Mouse (Mus musculus) cerebellum, adult 8-10 months (tissue): ENCODE measurements around the gene Apba1.

Experiments used
- DNase-seq: peaks from one replicate; pipeline ENCODE4 v3.0.0; 2022

The Apba1 gene

GRCm38 (mm10) chr19:23946026-23946685 lies 187.5 kb downstream of the Apba1 start:
- DNase-seq = no peak

GRCm38 (mm10) chr19:23946751-23947150 lies 188.1 kb downstream of the Apba1 start:
- DNase-seq = no peak

- DNase-seq = no peak
Observed at GRCm38 (mm10) chr19:23947871-23948270, 189.2 kb downstream of the Apba1 start.

GRCm38 (mm10) chr19:23948301-23949000 lies 189.8 kb downstream of the Apba1 start:
- DNase-seq = no peak

GRCm38 (mm10) chr19:23955461-23955860 lies 196.8 kb downstream of the Apba1 start:
- no peak for DNase-seq

GRCm38 (mm10) chr19:23956299-23956975 lies 197.8 kb downstream of the Apba1 start:
- no peak for DNase-seq

DNA sequence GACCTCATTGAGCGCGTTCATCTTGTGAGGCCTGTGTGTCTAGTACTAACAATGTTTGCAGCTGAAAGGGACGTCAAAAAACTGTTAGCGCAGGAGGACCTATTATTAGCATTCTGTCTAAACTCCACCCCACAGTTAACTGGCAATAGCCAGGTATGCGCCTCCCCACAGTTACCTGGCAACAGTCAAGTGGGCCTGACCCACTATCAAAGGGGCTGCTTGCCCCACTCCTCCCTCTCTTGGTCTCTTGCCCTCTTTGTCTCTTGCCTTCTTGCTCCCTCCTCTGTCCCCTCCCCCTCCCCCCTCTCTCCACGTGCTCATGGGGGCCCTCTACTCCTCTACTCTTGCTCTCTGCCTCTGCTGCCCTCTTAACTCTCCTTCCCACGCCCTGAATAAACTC lies 198.9 kb downstream of the Apba1 start:
- no peak for DNase-seq

DNA sequence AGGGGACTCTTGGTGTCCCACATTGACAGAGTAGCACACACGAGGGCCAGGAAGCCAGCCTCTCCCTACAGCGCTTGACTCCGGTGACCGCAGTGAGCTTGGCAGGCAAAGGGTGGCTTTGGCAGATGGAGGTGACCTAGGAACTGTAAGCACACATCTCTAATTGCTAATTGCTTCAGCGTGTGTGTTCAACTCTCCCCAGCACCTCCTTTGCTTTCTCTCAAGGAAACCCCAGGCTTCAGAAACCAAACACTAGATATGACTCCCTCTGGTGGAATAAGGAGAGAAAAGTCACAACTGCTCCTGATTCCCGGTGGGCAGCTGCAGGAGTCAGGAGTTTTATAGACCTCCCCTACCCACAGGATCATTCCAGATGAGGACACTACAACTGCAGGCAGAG lies 200.2 kb downstream of the Apba1 start:
- DNase-seq = peak; percentile 29

GRCm38 (mm10) chr19:23959870-23960269 lies 201.2 kb downstream of the Apba1 start:
- DNase-seq = no peak

DNA sequence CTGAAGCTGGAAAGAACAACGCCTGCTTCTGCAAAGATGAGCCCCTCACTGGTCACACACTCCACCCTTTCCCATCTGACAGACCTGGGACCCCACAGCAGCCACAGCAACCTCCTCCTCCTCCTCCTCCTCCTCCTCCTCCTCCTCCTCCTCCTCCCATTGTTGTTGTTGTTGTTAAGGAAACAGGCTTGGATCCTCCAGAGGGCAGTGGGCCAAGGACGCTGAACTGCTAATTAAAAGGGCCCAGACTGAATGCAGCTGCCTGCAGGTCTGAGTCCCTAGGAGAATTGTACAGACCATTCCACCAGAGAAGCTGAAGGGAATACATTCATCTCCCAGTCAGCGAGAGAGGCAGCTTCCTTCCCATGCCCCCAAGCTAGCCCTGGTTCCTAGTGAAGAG lies 201.6 kb downstream of the Apba1 start:
- DNase-seq = no peak

DNA sequence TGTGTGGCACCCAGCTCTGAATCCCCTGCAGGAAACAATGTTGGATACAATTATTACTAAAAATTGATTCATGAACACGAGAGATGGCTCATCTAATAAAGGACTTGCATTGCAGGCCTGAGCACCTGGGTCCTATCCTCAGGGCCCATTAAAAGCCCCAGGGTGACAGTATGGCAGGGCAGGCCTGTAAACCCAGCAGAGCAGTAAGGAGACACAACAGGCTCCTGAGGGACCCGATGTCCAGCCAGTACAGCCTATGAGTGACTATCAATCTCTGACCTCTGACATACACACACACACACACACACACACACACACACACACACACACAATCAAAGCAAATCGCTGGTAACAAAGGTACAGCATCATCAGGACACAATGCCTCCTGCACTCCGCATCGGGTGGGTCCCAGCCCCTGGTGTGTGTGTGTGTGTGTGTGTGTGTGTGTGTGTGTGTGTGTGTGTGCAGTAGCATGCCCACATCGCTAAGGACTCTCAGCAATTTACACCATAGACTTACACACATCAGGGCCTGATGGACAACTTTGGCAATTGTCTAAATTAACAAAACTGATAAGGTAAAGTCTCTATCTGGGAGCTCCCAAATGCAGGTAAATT lies 202.3 kb downstream of the Apba1 start:
- no peak for DNase-seq

GRCm38 (mm10) chr19:23961516-23961915 lies 202.8 kb downstream of the Apba1 start:
- peak; percentile 80 for DNase-seq

DNA sequence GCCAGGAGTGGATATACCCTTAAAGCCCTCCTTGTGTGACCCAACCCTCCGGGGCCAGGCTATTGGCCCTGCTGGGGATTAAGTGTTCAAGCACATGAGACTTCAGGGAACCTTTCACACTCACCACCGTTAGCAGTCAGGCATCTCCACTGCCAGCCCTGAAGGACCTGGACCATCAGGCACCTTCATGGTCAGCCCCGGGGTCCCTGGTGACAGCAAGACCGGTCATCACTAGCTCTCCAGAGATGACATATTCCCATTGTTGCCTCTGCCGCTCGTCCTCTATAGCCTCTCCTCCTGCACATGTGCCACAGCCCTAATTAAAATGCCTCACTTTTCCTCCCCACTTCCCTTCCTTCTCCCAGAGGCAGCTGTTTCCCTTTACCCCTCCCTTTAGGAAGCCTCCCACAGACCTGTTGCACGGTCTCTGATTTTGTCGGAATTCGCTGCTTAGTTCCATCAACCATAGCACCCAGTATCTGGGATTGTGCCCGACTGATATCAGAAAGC lies 205.8 kb downstream of the Apba1 start:
- DNase-seq = no peak

GRCm38 (mm10) chr19:23966376-23966775 lies 207.7 kb downstream of the Apba1 start:
- no peak for DNase-seq

DNA sequence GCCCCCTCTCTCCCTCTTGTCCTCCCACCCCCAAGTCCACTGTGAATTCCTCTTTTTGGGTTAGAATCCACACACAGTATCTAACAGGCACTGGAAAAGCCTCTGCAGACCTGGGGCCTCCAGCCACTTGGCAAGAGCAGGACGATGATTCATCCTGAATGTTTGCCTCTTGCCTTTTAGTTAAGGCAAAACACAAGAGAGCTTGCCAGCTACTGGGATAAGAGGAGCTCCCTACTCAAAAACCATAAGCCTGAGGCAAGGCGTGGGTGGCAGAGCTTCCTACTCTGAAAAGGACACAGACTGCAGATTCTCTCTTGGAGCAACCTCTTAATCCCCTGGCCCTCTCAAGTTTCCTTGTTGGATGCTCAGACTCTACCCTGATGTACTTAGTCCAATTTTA lies 208.5 kb downstream of the Apba1 start:
- peak; percentile 67 for DNase-seq

DNA sequence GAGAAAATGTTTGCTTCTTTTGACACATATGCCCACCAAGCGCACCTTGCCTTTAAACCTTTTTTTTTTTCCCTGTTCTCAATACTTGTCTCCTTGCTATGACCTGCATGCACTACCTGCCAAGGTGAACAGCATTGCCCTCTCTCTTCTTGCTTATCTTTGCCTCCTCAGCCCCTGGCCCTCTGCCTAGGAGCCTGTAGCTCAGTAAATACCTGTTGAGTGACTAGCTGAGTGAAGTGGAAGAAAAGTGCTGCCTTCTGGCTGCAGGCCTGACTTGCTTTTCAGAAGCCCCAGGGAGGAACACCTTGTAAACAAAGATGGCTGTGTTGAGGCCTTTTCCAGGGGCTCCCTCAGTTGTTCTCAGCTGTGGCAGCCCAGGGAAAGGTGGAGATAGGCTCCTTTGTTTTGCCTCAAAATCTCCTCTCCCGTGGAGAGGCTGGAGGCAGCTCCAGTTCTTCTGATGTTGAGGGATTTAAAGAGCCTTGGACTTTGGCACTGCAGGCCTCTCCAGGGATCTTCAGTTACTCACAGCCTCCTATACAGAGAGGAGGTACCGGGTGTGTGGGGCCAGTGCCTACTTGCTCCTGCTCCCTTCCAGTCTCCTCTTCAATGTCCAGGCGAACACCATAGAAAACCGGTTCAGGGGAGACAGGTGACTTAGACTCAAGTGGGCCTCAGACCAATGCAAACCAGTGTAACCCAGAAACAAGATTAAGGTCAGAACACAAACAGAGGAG lies 209.6 kb downstream of the Apba1 start:
- DNase-seq = no peak

GRCm38 (mm10) chr19:23968862-23969225 lies 210.2 kb downstream of the Apba1 start:
- DNase-seq = no peak

- DNase-seq = no peak
Observed at GRCm38 (mm10) chr19:23970374-23970773, 211.7 kb downstream of the Apba1 start.

DNA sequence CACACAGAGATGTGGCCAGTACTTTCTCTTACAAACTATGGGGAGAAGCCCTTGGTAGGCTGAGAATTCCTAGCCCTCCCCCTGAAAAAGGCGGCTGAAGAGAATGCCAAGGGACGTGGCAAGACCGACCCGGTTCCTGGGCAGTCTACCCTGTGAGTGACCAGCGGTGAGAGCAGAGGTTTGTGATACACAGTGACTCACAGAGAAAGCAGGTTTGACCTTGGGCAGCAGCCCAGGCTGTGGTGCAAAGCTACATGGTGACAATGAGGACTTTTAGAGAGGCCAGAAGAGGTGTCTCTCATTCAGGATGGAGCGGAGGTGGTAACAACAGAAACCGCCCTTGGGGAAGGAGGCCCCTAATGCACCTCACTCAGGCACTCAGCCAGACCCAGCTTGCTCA lies 212.7 kb downstream of the Apba1 start:
- DNase-seq = no peak

GRCm38 (mm10) chr19:23972881-23973649 lies 214.4 kb downstream of the Apba1 start:
- no peak for DNase-seq

- DNase-seq = no peak
Observed at GRCm38 (mm10) chr19:23977901-23978443, 219.3 kb downstream of the Apba1 start.

GRCm38 (mm10) chr19:23980598-23980997 lies 221.9 kb downstream of the Apba1 start:
- DNase-seq = no peak
